Mouse (Mus musculus) yolk sac, embryonic 10.5 days (tissue): ENCODE measurements around the gene Tex10.
A peak's percentile ranks its signal among the peaks of the same experiment; 100 is the strongest.

Source experiments
- DNase-seq: peaks from one replicate; pipeline ENCODE4 v3.0.0-alpha.2; 2017; ENCODE audit warnings: low spot score

The Tex10 gene

DNA sequence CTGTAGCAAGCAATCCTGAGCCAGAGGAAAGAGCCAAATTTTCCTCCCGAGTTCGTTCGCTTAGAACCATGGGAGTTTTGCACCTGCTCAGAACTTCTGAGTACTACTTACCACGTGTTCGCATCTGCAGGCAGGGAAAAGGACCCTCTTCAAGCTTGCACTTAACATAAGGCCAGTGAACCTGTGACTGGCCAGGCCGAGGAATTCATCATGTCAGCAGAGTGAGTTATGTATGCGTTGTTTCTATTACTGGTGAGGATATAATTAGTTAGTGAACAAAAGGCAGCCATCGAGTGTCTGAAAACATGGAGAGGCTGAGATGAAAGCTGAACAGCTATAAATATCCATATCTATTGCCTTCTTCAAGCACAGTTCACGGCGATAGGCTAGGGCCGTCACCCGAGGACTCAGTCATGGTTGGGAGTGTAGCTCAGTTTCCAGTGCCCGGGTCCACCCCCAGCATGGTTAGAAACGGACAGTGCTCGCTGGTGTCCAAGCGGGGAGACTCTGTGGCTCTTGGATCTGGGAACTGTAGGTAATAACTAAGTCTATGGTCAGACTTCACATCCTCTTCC, 70.1 kb downstream of the Tex10 start:
- no peak for DNase-seq

DNA sequence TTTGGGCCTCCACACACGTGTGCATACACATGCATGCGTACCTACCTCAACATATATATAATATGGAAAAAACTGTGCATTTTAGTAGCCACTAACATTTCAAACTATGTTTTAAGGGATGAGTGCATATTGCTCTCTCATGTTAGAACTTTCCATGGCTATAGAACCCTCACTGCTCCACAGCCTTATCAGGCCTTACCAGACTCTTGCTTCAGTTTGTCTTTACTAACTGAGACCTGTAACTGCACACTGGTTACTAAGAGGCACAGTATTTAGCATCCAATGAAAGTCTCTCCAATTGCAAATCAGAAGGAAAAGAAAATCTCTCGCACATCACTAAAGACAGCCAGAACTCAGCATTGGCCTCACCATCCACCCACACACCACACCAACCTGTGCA, 76.3 kb downstream of the Tex10 start:
- no peak for DNase-seq

DNA sequence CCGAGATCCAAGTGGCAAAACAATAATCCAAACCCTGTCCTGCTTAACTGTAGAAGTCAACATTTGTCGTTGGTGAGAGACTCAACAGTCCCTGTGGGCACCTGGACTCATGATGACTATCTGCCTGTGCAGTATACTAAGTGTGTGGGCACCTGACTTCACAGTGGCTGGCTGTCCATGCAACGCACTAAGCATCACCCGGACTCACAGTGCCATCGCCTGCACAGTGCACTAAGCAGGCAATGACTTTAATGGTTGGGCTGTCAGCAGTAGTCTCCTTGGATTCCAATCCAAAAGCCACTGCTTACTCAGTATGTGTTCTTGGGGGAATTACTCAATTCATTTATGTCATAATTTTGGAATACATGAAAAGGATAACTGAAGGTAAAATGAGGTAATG, 90.8 kb downstream of the Tex10 start:
- DNase-seq, result no peak

DNA sequence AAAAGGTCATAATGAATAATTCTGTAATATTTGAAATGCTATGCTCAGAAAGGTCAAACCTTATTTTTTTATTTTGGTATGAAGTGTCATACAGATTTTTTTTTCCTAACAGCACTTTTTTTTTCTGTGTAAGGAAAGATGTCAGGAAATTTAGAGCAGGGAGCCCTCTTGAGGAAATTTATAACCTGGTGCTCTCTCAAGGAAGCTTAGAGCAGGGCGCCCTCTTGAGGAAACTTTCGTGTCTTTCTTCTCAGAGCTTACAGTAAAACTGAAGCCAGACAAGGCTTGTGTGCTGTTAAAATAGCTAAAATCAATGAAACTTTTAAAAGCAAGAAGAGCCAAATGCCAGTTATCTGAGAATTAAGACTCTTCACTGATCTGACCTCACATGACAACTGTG, 92.3 kb downstream of the Tex10 start:
- peak; percentile 22 for DNase-seq
